Mouse (Mus musculus): Measurements from ENCODE around the gene Nos2.

Nos2 gene

DNA sequence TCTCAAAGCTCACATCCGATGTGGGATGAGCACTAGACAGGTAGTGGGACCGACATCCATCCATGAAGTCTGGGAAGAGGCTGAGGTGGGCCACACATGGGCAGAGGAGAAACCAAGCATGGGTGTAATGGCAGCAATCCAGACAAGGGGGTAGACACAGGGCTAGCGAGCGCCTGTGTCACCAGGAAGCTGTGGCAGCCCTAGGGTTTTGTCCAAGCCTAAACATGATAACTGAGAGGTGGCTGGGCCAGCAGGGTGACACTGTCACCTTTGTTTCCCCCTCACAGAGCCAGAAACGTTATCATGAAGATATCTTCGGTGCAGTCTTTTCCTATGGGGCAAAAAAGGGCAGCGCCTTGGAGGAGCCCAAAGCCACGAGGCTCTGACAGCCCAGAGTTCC, 38.8 kb downstream of the Nos2 start:
- no peak for DNase-seq (ENCODE audit: low read depth, low spot score)

- no peak for DNase-seq (ENCODE audit: low read depth, low spot score)
These were observed 39.4 kb downstream of the Nos2 start for GRCm38 (mm10) chr11:78959841-78960520.

DNA sequence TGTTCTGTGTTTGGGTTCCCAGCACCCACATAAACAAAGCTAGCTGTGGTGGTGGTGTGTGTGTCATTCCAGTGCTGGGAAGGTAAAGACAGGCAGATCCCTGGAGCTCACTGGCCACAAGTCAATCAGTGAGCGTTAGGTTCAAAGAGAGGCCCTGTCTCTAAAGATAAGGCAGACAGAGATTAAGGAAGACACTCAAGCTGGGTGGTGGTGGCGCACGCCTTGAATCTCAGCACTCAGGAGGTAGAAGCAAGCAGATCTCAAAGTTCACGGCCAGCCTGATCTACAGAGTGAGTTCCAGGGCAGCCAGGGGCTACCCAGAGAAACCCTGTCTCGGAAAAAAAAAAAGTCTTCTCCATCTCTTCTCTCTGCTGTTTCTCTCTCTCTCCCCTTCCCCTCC, 40.6 kb downstream of the Nos2 start:
- no peak for DNase-seq (ENCODE audit: low read depth, low spot score)

DNA sequence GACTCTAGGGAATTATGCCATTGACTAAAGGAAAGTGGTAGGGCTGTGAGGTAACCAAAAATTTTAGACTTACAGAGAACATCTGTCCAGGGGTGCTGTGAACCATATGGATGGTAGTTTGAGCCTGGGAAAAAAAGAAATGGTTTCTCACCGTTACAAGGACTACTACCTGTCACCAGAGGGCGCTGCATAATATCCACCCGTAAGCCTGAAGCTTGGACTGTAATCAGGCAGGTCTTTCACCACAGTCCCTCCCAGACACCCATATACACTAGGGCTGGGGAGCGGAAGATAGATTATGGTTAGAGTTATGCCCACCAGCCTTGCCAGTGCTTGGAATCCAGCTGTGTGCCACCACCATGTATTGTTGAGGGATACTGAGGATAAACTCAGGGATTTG, 46.8 kb downstream of the Nos2 start:
- no peak for DNase-seq (ENCODE audit: low read depth, low spot score)

- no peak for DNase-seq (ENCODE audit: low read depth, low spot score)
These were observed 47.5 kb downstream of the Nos2 start for GRCm38 (mm10) chr11:78968121-78968520.

- DNase-seq (ENCODE audit: low read depth, low spot score): no peak
These were observed 50.5 kb downstream of the Nos2 start for GRCm38 (mm10) chr11:78971096-78971495.

- DNase-seq (ENCODE audit: low read depth, low spot score): no peak
These were observed 51.2 kb downstream of the Nos2 start for GRCm38 (mm10) chr11:78971746-78972145.

- no peak for DNase-seq (ENCODE audit: low read depth, low spot score)
These were observed 51.7 kb downstream of the Nos2 start for GRCm38 (mm10) chr11:78972328-78972727.

GRCm38 (mm10) chr11:78972811-78973351, 52.3 kb downstream of the Nos2 start:
- no peak for DNase-seq (ENCODE audit: low read depth, low spot score)

DNA sequence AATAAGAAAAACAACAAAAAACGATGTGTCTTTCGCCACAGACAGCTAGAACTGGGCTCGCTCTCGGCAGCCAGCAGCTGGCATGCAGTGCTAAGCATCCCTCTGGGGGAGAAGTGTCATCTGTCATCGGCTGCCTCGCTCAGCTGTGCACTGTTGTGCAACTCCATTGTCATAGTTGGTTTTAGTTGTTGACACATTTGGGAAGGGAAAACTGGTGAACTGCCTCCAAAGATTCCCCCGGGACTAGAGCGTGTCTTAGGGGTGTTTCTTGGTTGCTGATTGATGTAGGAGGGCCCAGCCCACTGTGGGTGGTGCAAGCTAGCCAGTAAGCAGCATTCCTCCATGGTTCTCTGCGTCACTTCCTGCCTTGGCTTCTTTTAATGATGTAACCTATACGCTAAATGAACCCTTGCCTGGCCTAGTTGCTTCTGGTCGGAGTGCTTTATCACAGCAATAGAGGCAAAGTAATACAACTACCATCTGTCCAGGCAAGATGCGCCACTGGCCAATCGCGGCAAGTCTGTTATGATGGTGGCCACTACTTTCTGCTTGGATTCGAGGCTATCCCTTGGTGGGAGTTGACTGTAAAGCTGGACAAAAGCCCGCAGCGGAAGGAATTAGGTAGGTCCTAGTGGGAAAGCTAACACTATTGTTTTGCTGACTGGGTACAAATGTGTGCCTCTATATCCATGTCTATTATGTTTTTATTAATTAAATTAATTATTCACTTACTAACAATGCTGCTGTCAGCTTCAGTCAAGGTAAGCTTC, 53.0 kb downstream of the Nos2 start:
- DNase-seq (ENCODE audit: low read depth, low spot score): no peak

DNA sequence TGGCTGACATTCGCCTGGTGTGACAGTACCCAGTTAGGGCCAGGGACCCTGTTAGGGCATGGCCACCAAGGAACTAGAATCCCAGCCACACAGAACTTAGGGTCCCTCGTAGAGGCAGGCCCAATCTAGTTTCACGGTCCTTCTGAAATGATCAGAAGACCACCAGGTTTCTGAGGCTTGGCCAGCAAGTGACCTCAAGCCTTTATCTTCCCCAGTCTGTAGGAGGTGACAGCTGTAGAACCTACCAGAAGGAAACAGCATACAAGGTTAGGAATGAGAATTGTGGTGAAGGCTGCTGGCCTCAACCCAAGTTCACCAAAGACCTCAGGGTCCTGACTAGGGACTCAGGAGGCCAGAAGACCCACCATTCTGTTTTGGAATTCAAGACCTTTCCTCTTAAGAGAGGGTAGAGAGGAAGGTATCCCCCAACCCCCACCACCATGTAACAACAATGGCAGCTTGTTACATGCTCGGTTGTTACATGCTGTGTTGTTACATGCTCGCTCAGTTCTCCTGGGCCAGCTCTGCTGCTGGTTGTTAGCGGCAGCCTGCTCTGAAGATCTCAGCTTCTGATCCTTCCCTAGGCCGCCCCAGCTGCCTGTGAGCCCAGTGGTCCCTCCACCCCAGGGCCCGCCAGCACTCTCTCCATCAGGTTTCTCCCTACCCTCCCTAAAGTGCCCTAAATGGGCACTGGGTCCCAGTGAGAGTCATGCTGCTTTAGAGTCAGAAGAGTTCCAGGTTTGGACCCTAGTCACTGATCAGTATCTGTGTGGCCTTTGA, 56.3 kb downstream of the Nos2 start:
- DNase-seq (ENCODE audit: low read depth, low spot score): no peak

- no peak for DNase-seq (ENCODE audit: low read depth, low spot score)
These were observed 57.8 kb downstream of the Nos2 start for GRCm38 (mm10) chr11:78978176-78979019.

- DNase-seq (ENCODE audit: low read depth, low spot score): no peak
These were observed 59.6 kb downstream of the Nos2 start for GRCm38 (mm10) chr11:78980083-78980634.

GRCm38 (mm10) chr11:78982042-78982441, 61.5 kb downstream of the Nos2 start:
- DNase-seq (ENCODE audit: low read depth, low spot score): no peak

DNA sequence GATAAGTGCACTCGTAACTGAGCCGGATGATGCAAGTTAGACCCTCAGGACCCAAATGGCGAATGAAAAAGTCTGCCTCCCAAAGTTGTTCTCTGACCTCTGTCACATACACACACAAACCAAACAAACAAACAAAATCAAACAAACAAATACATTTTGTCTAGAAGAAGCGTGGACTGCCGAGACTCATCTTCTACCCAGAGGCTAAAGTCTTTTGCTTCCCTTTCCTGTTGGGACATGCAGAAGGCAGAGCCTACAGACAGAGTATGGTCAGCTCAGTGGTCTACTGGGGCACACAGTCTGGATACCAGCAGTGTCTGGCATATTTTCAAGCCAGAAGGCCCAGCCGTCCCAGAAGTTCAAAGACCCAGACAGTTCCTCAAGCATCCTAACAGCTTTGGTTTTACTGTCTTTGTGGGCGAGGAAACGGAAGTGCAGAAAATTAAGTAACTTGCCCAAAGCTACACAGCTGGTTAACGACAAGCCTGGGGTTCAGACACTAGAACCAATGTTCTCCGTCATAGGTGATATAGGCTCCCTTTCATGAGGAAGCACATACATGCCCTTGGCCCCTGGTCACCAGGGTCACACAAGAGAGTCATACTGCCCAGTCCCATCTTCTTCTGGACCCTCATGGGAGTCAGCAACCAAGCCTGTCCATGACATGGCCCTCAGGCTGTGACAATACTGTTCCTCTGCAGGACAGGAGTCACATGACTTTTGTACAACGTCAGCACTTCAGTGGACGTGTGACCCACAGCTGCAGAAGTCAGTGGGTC, 62.1 kb downstream of the Nos2 start:
- DNase-seq (ENCODE audit: low read depth, low spot score): no peak

GRCm38 (mm10) chr11:78983539-78983938, 63.0 kb downstream of the Nos2 start:
- no peak for DNase-seq (ENCODE audit: low read depth, low spot score)

GRCm38 (mm10) chr11:78984483-78985177, 64.0 kb downstream of the Nos2 start, which contains the start of gene Lgals9:
TSS of gene Lgals9 (minus strand) at chr11:78984946.
- DNase-seq (ENCODE audit: low read depth, low spot score): no peak

- DNase-seq (ENCODE audit: low read depth, low spot score): no peak
These were observed 64.9 kb downstream of the Nos2 start for GRCm38 (mm10) chr11:78985505-78985904.

- no peak for DNase-seq (ENCODE audit: low read depth, low spot score)
These were observed 65.9 kb downstream of the Nos2 start for GRCm38 (mm10) chr11:78986311-78987002.

Measured in c-Kit-negative CD71-positive TER-119-positive erythroid progenitor cells, embryonic 14.5 days (primary cell).